Mouse (Mus musculus): Measurements from ENCODE around the gene Smyd2. TPM values are rescaled to one million over a fixed set of nuclear protein-coding genes. Genes with fewer than 3 reads are reported as not detected.

Gene Smyd2
- total and polyA plus RNA-seq, 3 experiments: 81.5 to 117 (median 99.2) TPM

GRCm38 (mm10) chr1:189883531-189884170 lies 38.5 kb downstream of the Smyd2 start:
- 64% methylated on average over 17 of the region's 18 CpGs for WGBS
- no peaks in the 10 kb centered on the region for H3K79me2 ChIP-seq (replicated peaks; ENCODE audit: control insufficient read depth, insufficient read depth, low read length)
- peaks cover 10% of the 10 kb centered on the region for H3K4me1 ChIP-seq (ENCODE audit: control insufficient read depth, insufficient read depth, low read length)
- no peak overlapping the region for H3K9ac ChIP-seq (ENCODE audit: low read depth, low read length)
- H3K4me3 ChIP-seq: no peak overlapping the region
- DNase-seq: peak in 1 of 2 experiments; percentile 56
- no peaks in the 10 kb centered on the region for H3K27me3 ChIP-seq (ENCODE audit: control insufficient read depth, insufficient read depth, low read length)
- TF ChIP-seq POLR2A (IDR thresholded peaks at IDR 0.05; ENCODE audit: insufficient read depth, low read depth, low read length): no peak
- no peak for TF ChIP-seq EP300 (IDR thresholded peaks at IDR 0.05; ENCODE audit: insufficient read depth, low read depth, low read length)
- peak; percentile 59 for TF ChIP-seq CTCF (IDR thresholded peaks at IDR 0.05)
- H3K27ac ChIP-seq: no peak overlapping the region
- H3K36me3 ChIP-seq (ENCODE audit: control insufficient read depth, insufficient read depth, low read length): no peaks in the 10 kb centered on the region
- intact Hi-C loops (cut with DNase I): loop anchor here (1.0 kb wide), 1 partner anchor 182 kb away; no protein-coding TSS in a partner anchor

DNA sequence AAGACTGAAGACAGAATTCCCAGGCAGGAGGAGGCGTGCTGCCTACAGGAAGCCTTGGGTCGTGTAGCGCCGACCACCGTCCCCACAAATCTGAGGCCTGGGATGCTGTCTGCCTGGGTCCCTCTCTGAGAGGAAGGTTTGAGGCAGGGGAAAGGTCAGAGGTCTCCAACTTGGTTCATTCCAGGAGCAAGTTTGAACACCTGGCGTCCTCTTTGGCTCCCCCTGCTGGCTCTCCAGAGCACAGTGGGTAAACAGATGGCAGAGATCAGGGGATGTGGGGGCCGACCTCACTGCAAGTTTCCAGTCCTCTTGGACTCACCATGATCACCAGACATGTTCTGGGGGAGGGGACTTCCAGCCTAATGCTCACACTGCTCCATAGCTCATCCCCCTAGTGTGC lies 39.3 kb downstream of the Smyd2 start:
- Histone ChIP-seq H3K9ac (ENCODE audit: low read depth, low read length) (no peak overlapping the region), H3K27ac (no peak overlapping the region), H3K27me3 (ENCODE audit: control insufficient read depth, insufficient read depth, low read length) (no peaks in the 10 kb centered on the region), H3K36me3 (ENCODE audit: control insufficient read depth, insufficient read depth, low read length) (no peaks in the 10 kb centered on the region), H3K4me1 (ENCODE audit: control insufficient read depth, insufficient read depth, low read length) (peaks cover 10% of the 10 kb centered on the region), H3K79me2 (replicated peaks; ENCODE audit: control insufficient read depth, insufficient read depth, low read length) (no peaks in the 10 kb centered on the region), H3K4me3 (no peak overlapping the region)
- 57% methylated on average over 7 of the region's 7 CpGs for WGBS
- peak in 1 of 2 experiments; percentile 68 for DNase-seq
- TF ChIP-seq CTCF (IDR thresholded peaks at IDR 0.05) (peak; percentile 90), POLR2A (IDR thresholded peaks at IDR 0.05; ENCODE audit: insufficient read depth, low read depth, low read length) (no peak), EP300 (IDR thresholded peaks at IDR 0.05; ENCODE audit: insufficient read depth, low read depth, low read length) (0 out of 2 replicates have a peak, but pooled peaks have one; percentile 33)
- intact Hi-C loops (cut with DNase I): loop anchor here (1.0 kb wide), 1 partner anchor 182 kb away; no protein-coding TSS in a partner anchor

DNA sequence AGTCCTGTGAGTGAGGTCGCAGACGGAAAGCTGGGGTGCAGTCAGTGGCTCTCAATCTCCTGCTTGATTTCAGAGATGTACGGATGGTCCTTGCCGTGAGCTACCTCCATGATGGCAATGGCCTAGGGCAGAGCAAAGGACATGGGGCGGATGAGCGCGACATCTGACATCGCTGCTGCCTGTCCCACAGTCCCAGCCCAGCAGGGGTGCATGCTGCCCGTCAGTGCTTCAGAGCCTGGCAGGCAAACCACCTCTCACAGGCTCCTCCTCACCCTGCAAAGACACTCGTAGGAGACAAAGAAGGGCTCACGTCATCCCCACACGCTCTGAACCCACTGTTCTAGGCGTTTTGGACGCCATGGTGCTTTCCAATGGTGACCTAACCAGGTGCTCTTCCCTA lies 41.4 kb downstream of the Smyd2 start:
- no peak for DNase-seq
- no peak overlapping the region for H3K9ac ChIP-seq (ENCODE audit: low read depth, low read length)
- WGBS: 81% methylated on average over 14 of the region's 14 CpGs

GRCm38 (mm10) chr1:189879965-189880364 lies 42.2 kb downstream of the Smyd2 start:
- whole genome bisulfite sequencing: 25% methylated on average over 8 of the region's 8 CpGs
- Histone ChIP-seq H3K36me3 (ENCODE audit: control insufficient read depth, insufficient read depth, low read length) (no peaks in the 10 kb centered on the region), H3K27ac (peak overlapping the region; percentile 39), H3K4me3 (no peak overlapping the region), H3K9ac (ENCODE audit: low read depth, low read length) (no peak overlapping the region), H3K79me2 (replicated peaks; ENCODE audit: control insufficient read depth, insufficient read depth, low read length) (no peaks in the 10 kb centered on the region), H3K4me1 (ENCODE audit: control insufficient read depth, insufficient read depth, low read length) (peaks cover 10% of the 10 kb centered on the region), H3K27me3 (ENCODE audit: control insufficient read depth, insufficient read depth, low read length) (no peaks in the 10 kb centered on the region)
- 0 out of 2 replicates have a peak, but pooled peaks have one; percentile 35 for TF ChIP-seq EP300 (IDR thresholded peaks at IDR 0.05; ENCODE audit: insufficient read depth, low read depth, low read length)
- TF ChIP-seq POLR2A (IDR thresholded peaks at IDR 0.05; ENCODE audit: insufficient read depth, low read depth, low read length): no peak
- DNase-seq: peak in 1 of 2 experiments; percentile 66
- intact Hi-C loops (cut with DNase I): loop anchor here (1.0 kb wide), 1 partner anchor 175 kb away; no protein-coding TSS in a partner anchor

More for the DNA sequence above, 41.4 kb downstream of the Smyd2 start:
- Histone ChIP-seq H3K4me3 (no peak overlapping the region), H3K36me3 (ENCODE audit: control insufficient read depth, insufficient read depth, low read length) (no peaks in the 10 kb centered on the region), H3K79me2 (replicated peaks; ENCODE audit: control insufficient read depth, insufficient read depth, low read length) (no peaks in the 10 kb centered on the region), H3K4me1 (ENCODE audit: control insufficient read depth, insufficient read depth, low read length) (peaks cover 10% of the 10 kb centered on the region), H3K27me3 (ENCODE audit: control insufficient read depth, insufficient read depth, low read length) (no peaks in the 10 kb centered on the region), H3K27ac (no peak overlapping the region)
- intact Hi-C loops (cut with DNase I): loop anchor here (1.0 kb wide), 1 partner anchor 175 kb away; no protein-coding TSS in a partner anchor
- TF ChIP-seq CTCF (IDR thresholded peaks at IDR 0.05) (no peak), POLR2A (IDR thresholded peaks at IDR 0.05; ENCODE audit: insufficient read depth, low read depth, low read length) (no peak), EP300 (IDR thresholded peaks at IDR 0.05; ENCODE audit: insufficient read depth, low read depth, low read length) (no peak)

GRCm38 (mm10) chr1:189879212-189879611 lies 43.0 kb downstream of the Smyd2 start:
- Histone ChIP-seq H3K4me1 (ENCODE audit: control insufficient read depth, insufficient read depth, low read length) (peaks cover 12% of the 10 kb centered on the region), H3K27ac (peak overlapping the region; percentile 17; the same call in 1 of the 2 replicates), H3K4me3 (no peak overlapping the region), H3K9ac (ENCODE audit: low read depth, low read length) (no peak overlapping the region), H3K36me3 (ENCODE audit: control insufficient read depth, insufficient read depth, low read length) (no peaks in the 10 kb centered on the region), H3K79me2 (replicated peaks; ENCODE audit: control insufficient read depth, insufficient read depth, low read length) (no peaks in the 10 kb centered on the region), H3K27me3 (ENCODE audit: control insufficient read depth, insufficient read depth, low read length) (no peaks in the 10 kb centered on the region)
- WGBS: 46% methylated on average over 2 of the region's 2 CpGs
- TF ChIP-seq CTCF (IDR thresholded peaks at IDR 0.05) (peak; percentile 51), POLR2A (IDR thresholded peaks at IDR 0.05; ENCODE audit: insufficient read depth, low read depth, low read length) (no peak)
- DNase-seq: no peak
- intact Hi-C loops (cut with DNase I): no loop called here

GRCm38 (mm10) chr1:189876162-189876561 lies 46.0 kb downstream of the Smyd2 start:
- Histone ChIP-seq H3K27me3 (ENCODE audit: control insufficient read depth, insufficient read depth, low read length) (no peaks in the 10 kb centered on the region), H3K4me1 (ENCODE audit: control insufficient read depth, insufficient read depth, low read length) (peaks cover 10% of the 10 kb centered on the region), H3K79me2 (replicated peaks; ENCODE audit: control insufficient read depth, insufficient read depth, low read length) (no peaks in the 10 kb centered on the region), H3K36me3 (ENCODE audit: control insufficient read depth, insufficient read depth, low read length) (no peaks in the 10 kb centered on the region), H3K27ac (peak overlapping the region; percentile 76), H3K4me3 (no peak overlapping the region), H3K9ac (ENCODE audit: low read depth, low read length) (no peak overlapping the region)
- WGBS: 51% methylated on average over 8 of the region's 8 CpGs
- DNase-seq: peak in 1 of 2 experiments; percentile 43
- intact Hi-C loops (cut with DNase I): no loop called here
- TF ChIP-seq CTCF (IDR thresholded peaks at IDR 0.05) (no peak), EP300 (IDR thresholded peaks at IDR 0.05; ENCODE audit: insufficient read depth, low read depth, low read length) (peak; percentile 52; the same call in 1 of the 2 replicates), POLR2A (IDR thresholded peaks at IDR 0.05; ENCODE audit: insufficient read depth, low read depth, low read length) (0 out of 2 replicates have a peak, but pooled peaks have one; percentile 27)

Measured in heart, adult 2 months (tissue).